Mouse (Mus musculus): ENCODE measurements around the gene Urb1.

- TF ChIP-seq CTCF (conservative IDR thresholded peaks at IDR 0.05; ENCODE audit: insufficient read depth, insufficient read length, low read depth, low read length) (no peak), POLR2A (IDR thresholded peaks at IDR 0.05; ENCODE audit: low read depth, low read length) (no peak)
Observed at GRCm38 (mm10) chr16:90710313-90710712, 99.9 kb downstream of the Urb1 start.

All from kidney, adult 2 months (tissue).